Mouse (Mus musculus) neural tube, embryonic 11.5 days (tissue): ENCODE measurements around the gene Mepe. TPM values are rescaled to one million over a fixed set of nuclear protein-coding genes. Genes with fewer than 3 reads are reported as not detected.

ENCODE experiments used
- ATAC-seq: fragments of 200-750 bp; cut with Nextera tagmentation; 2 replicates; pipeline ENCODE4 v1.8.0; 2017; ENCODE audit warnings: moderate number of reproducible peaks, mild to moderate bottlenecking, moderate TSS enrichment, moderate library complexity; ENCODE audit not compliant: insufficient read depth, low FRiP score, low TSS enrichment
- DNase-seq: peaks from one replicate; pipeline ENCODE4 v3.0.0-alpha.2; 2015; ENCODE audit warnings: low spot score
- H3K27ac ChIP-seq: fragments of 300-500 bp; sonication (generic); 2 replicates; pipeline ENCODE4 v1.5.1; 2014; ENCODE audit warnings: low read depth, mild to moderate bottlenecking, low read length
- H3K27me3 ChIP-seq: fragments of 300-500 bp; sonication (generic); 2 replicates; pipeline ENCODE4 v1.6.1; 2014; ENCODE audit warnings: mild to moderate bottlenecking, low read length, mixed read lengths; ENCODE audit not compliant: control insufficient read depth, insufficient read depth
- H3K36me3 ChIP-seq: fragments of 300-500 bp; sonication (generic); 2 replicates; pipeline ENCODE4 v1.6.1; 2014; ENCODE audit warnings: mild to moderate bottlenecking, low read length, moderate library complexity, mixed read lengths; ENCODE audit not compliant: control insufficient read depth, insufficient read depth
- H3K4me1 ChIP-seq: fragments of 300-500 bp; sonication (generic); 2 replicates; pipeline ENCODE4 v1.6.1; 2014; ENCODE audit warnings: low read length, mixed read lengths; ENCODE audit not compliant: control insufficient read depth, insufficient read depth
- H3K4me2 ChIP-seq: fragments of 300-500 bp; sonication (generic); 2 replicates; pipeline ENCODE4 v1.6.1; 2014; ENCODE audit warnings: low read depth, mild to moderate bottlenecking, moderate library complexity
- H3K4me3 ChIP-seq: fragments of 300-500 bp; sonication (generic); 2 replicates; pipeline ENCODE4 v1.5.1; 2014; ENCODE audit warnings: low read depth, low read length
- H3K9ac ChIP-seq: fragments of 300-500 bp; sonication (generic); 2 replicates; pipeline ENCODE4 v1.6.1; 2014; ENCODE audit warnings: mild to moderate bottlenecking, low read length
- H3K9me3 ChIP-seq: fragments of 300-500 bp; sonication (generic); 2 replicates; pipeline ENCODE4 v1.6.1; 2016; ENCODE audit warnings: low read length; ENCODE audit not compliant: control insufficient read depth
- WGBS: fragments of 180-500 bp; shearing (Covaris S2); extraction: QIAGEN DNeasy Blood & Tissue Kit; methylation state at CpG from one replicate; pipeline ENCODE4 v1.1.7; 2014; 5-methylcytosine and 5-hydroxymethylcytosine counted together
- microRNA-seq: library from miRNA; unstranded; fragments of <30 nt; microRNA quantifications from one replicate; pipeline ENCODE4, GENCODE M21; 2016
- polyA plus RNA-seq: library from polyadenylated mRNA; unstranded; fragments of >200 nt; fragmentation: Nextera tagmentation; extraction: Ambion mirVana; gene quantifications from 2 replicates; pipeline ENCODE4 v1.2.1, GENCODE M21; 2014

The Mepe gene
- polyA plus RNA-seq, 1 experiment from 2014 or later: not detected

GRCm38 (mm10) chr5:104385521-104385920 lies 60.4 kb downstream of the Mepe start:
- H3K9me3 ChIP-seq: no peaks in the 10 kb centered on the region
- H3K4me1 ChIP-seq: no peaks in the 10 kb centered on the region
- H3K36me3 ChIP-seq: no peaks in the 10 kb centered on the region
- ATAC-seq (no peak), DNase-seq (no peak)
- H3K27me3 ChIP-seq: no peaks in the 10 kb centered on the region
- H3K9ac ChIP-seq: no peak overlapping the region
- H3K4me2 ChIP-seq: no peak overlapping the region
- H3K4me3 ChIP-seq: no peak overlapping the region
- H3K27ac ChIP-seq: no peak overlapping the region
- 87% methylated on average over 16 of the region's 16 CpGs for WGBS

- Histone ChIP-seq H3K4me2 (no peak overlapping the region), H3K36me3 (no peaks in the 10 kb centered on the region), H3K4me1 (no peaks in the 10 kb centered on the region), H3K4me3 (no peak overlapping the region), H3K27ac (no peak overlapping the region), H3K9ac (no peak overlapping the region), H3K9me3 (no peaks in the 10 kb centered on the region), H3K27me3 (no peaks in the 10 kb centered on the region)
- ATAC-seq (no peak), DNase-seq (no peak)
- WGBS: 74% methylated on average over 5 of the region's 5 CpGs
Measured at GRCm38 (mm10) chr5:104386908-104387307, 61.8 kb downstream of the Mepe start.

Small RNA genes lying within 50 kb of the gene (microRNA-seq; reads per million reads assigned to microRNA genes)
- gene Gm23616: not detected

Other genes starting within 250 kb of the Mepe start
- not detected in 2 replicates for gene Gm17660, start 247.7 kb upstream of the Mepe start, polyA plus RNA-seq
- gene Sparcl1, start 211.6 kb upstream of the Mepe start, polyA plus RNA-seq: 68.9 and 73.1 TPM in 2 replicates
- gene Dspp, start 154.6 kb upstream of the Mepe start, polyA plus RNA-seq: not detected in 2 replicates
- gene Dmp1, start 122.7 kb upstream of the Mepe start, polyA plus RNA-seq: 0.45 and 0.77 TPM in 2 replicates
- not detected in 2 replicates for gene Ibsp, start 26.2 kb upstream of the Mepe start, polyA plus RNA-seq
- 5.3 and 6.0 TPM in 2 replicates for gene Spp1, start 109.8 kb downstream of the Mepe start, polyA plus RNA-seq
- gene Pkd2, start 134.1 kb downstream of the Mepe start, polyA plus RNA-seq: 14.6 and 14.7 TPM in 2 replicates
- 14.1 and 15.0 TPM in 2 replicates for gene BC005561, start 183.0 kb downstream of the Mepe start, polyA plus RNA-seq